Mouse (Mus musculus) kidney, postnatal 25 days (tissue): ENCODE results near the gene Gdnf.
A peak's percentile ranks its signal among the peaks of the same experiment; 100 is the strongest.

Experiments
- DNase-seq, 2 experiments: peaks; one replicate each; pipeline ENCODE4 v3.0.0; 2021; ENCODE audit warnings: mixed read lengths in 2 of 2

Gene Gdnf

GRCm38 (mm10) chr15:7863328-7863727, 52.7 kb downstream of the Gdnf start:
- no peak for DNase-seq

GRCm38 (mm10) chr15:7865305-7865704, 54.7 kb downstream of the Gdnf start:
- no peak for DNase-seq

- no peak for DNase-seq
Measured at GRCm38 (mm10) chr15:7872473-7872872, 61.8 kb downstream of the Gdnf start.

- DNase-seq: no peak
Measured at GRCm38 (mm10) chr15:7875879-7876278, 65.2 kb downstream of the Gdnf start.

GRCm38 (mm10) chr15:7877560-7878467, 67.2 kb downstream of the Gdnf start:
- peak in 1 of 2 experiments; percentile 10 for DNase-seq

GRCm38 (mm10) chr15:7878861-7879260, 68.2 kb downstream of the Gdnf start:
- no peak for DNase-seq

- no peak for DNase-seq
Measured at GRCm38 (mm10) chr15:7879956-7880355, 69.3 kb downstream of the Gdnf start.

GRCm38 (mm10) chr15:7884181-7884580, 73.5 kb downstream of the Gdnf start:
- no peak for DNase-seq

- no peak for DNase-seq
Measured at GRCm38 (mm10) chr15:7885106-7885505, 74.5 kb downstream of the Gdnf start.

- DNase-seq: no peak
Measured at GRCm38 (mm10) chr15:7886591-7886990, 75.9 kb downstream of the Gdnf start.
